Mouse (Mus musculus) mesoderm, embryonic 11.5 days (tissue): ENCODE measurements at regions not wholly inside any gene's neighbourhood (a gene's known extent, or its start where the extent isn't known, plus 50 kb on each side); places are given as distances from the start of the nearest gene placed in this dataset.

Source experiments
- DNase-seq: peaks from one replicate; pipeline ENCODE4 v3.0.0-alpha.2; 2012; ENCODE audit warnings: low read depth, low spot score

- DNase-seq: no peak
Observed at GRCm38 (mm10) chr16:86544121-86544520, 642.5 kb upstream of the Adamts5 start.

- DNase-seq: no peak
Observed at GRCm38 (mm10) chr16:86536479-86536878, 634.9 kb upstream of the Adamts5 start.

- DNase-seq: no peak
Observed at GRCm38 (mm10) chr16:86524135-86524534, 622.5 kb upstream of the Adamts5 start.

GRCm38 (mm10) chr16:86516935-86517334 is 615.3 kb upstream of the Adamts5 start:
- DNase-seq: no peak

- DNase-seq: no peak
Observed at GRCm38 (mm10) chr16:86516144-86516543, 614.5 kb upstream of the Adamts5 start.

GRCm38 (mm10) chr16:86501074-86501952 is 599.7 kb upstream of the Adamts5 start:
- no peak for DNase-seq

- DNase-seq: no peak
Observed at GRCm38 (mm10) chr16:86475145-86475544, 573.5 kb upstream of the Adamts5 start.

- peak; percentile 33 for DNase-seq
Observed at GRCm38 (mm10) chr16:86473059-86473740, 571.6 kb upstream of the Adamts5 start.

- no peak for DNase-seq
Observed at GRCm38 (mm10) chr16:86461073-86461472, 559.4 kb upstream of the Adamts5 start.

GRCm38 (mm10) chr16:86456649-86457048 is 555.0 kb upstream of the Adamts5 start:
- DNase-seq: peak; percentile 13

GRCm38 (mm10) chr16:86454810-86455209 is 553.2 kb upstream of the Adamts5 start:
- DNase-seq: no peak

GRCm38 (mm10) chr16:86454031-86454430 is 552.4 kb upstream of the Adamts5 start:
- DNase-seq: no peak

GRCm38 (mm10) chr16:86448478-86449160 is 547.0 kb upstream of the Adamts5 start:
- no peak for DNase-seq

GRCm38 (mm10) chr16:86419458-86419857 is 517.8 kb upstream of the Adamts5 start:
- DNase-seq: peak; percentile 67

- DNase-seq: no peak
Observed at GRCm38 (mm10) chr16:86404309-86404708, 502.7 kb upstream of the Adamts5 start.

GRCm38 (mm10) chr16:86401381-86401780 is 499.8 kb upstream of the Adamts5 start:
- DNase-seq: peak; percentile 4

GRCm38 (mm10) chr16:86399288-86399687 is 497.7 kb upstream of the Adamts5 start:
- DNase-seq: no peak

GRCm38 (mm10) chr16:86397521-86397920 is 495.9 kb upstream of the Adamts5 start:
- DNase-seq: no peak

- no peak for DNase-seq
Observed at GRCm38 (mm10) chr16:86389063-86389723, 487.6 kb upstream of the Adamts5 start.

GRCm38 (mm10) chr16:86388128-86388527 is 486.5 kb upstream of the Adamts5 start:
- DNase-seq: no peak

GRCm38 (mm10) chr16:86377991-86378390 is 476.4 kb upstream of the Adamts5 start:
- no peak for DNase-seq

GRCm38 (mm10) chr16:86371652-86372051 is 470.0 kb upstream of the Adamts5 start:
- DNase-seq: no peak
